Mouse (Mus musculus) CH12.LX (cell line): Measurements from ENCODE around the gene Iqsec2. TPM values are rescaled to one million over a fixed set of nuclear protein-coding genes. Genes with fewer than 3 reads are reported as not detected.

Experiments
- DNase-seq: peaks from one replicate; pipeline ENCODE4 v3.0.0-alpha.2; 2013; ENCODE audit errors: extremely low read depth
- H3K27ac ChIP-seq: 2 replicates; pipeline ENCODE4 v1.5.1; 2012; ENCODE audit warnings: low read depth, mild to moderate bottlenecking, control low read depth, moderate library complexity; ENCODE audit not compliant: insufficient read depth
- H3K27me3 ChIP-seq: replicated peaks from 2 replicates; pipeline ENCODE3; 2012; ENCODE audit warnings: inconsistent platforms
- H3K36me3 ChIP-seq, 2 experiments: replicated peaks in 1 of 2; 2 replicates each; pipeline versions ENCODE3 to v1.6.1; 2012; ENCODE audit warnings: inconsistent platforms in 1 of 2, low read length in 1 of 2, mild to moderate bottlenecking in 1 of 2, mixed read lengths in 1 of 2, moderate library complexity in 1 of 2; ENCODE audit not compliant: control insufficient read depth in 1 of 2, insufficient read depth in 1 of 2
- H3K4me1 ChIP-seq, 2 experiments: 2 replicates each; pipeline ENCODE4 v1.6.1; 2012; ENCODE audit warnings: inconsistent platforms in 1 of 2, moderate library complexity in 1 of 2; ENCODE audit not compliant: insufficient read depth in 2 of 2, control insufficient read depth in 1 of 2
- H3K4me2 ChIP-seq: 2 replicates; pipeline ENCODE4 v1.6.1; 2012; ENCODE audit warnings: low read depth, mild to moderate bottlenecking, control low read depth; ENCODE audit not compliant: poor library complexity, insufficient read depth, severe bottlenecking
- H3K4me3 ChIP-seq, 3 experiments: fragments of 150-350 bp in 1 of 3; sonication (generic) in 1 of 3; replicated peaks in 1 of 3; 2 replicates each; pipeline versions ENCODE3 to v1.5.1; 2011 to 2012; ENCODE audit warnings: low read depth in 2 of 3, low read length in 2 of 3, mild to moderate bottlenecking in 2 of 3, moderate library complexity in 2 of 3, control low read depth in 1 of 3, improper control_type of control experiment in 1 of 3, inconsistent platforms in 1 of 3, mixed read lengths in 1 of 3; ENCODE audit not compliant: poor library complexity in 1 of 3
- H3K79me2 ChIP-seq: replicated peaks from 2 replicates; pipeline ENCODE4 v1.6.1; 2012; ENCODE audit warnings: mild to moderate bottlenecking, moderate library complexity; ENCODE audit not compliant: control insufficient read depth, poor library complexity, insufficient read depth, severe bottlenecking; ENCODE audit errors: extremely low read depth
- H3K9ac ChIP-seq: 2 replicates; pipeline ENCODE4 v1.6.1; 2012; ENCODE audit warnings: low read depth, mild to moderate bottlenecking, control low read depth, moderate library complexity; ENCODE audit not compliant: insufficient read depth
- H3K9me3 ChIP-seq: replicated peaks from 2 replicates; pipeline ENCODE3; 2012; ENCODE audit warnings: low read length, inconsistent platforms, mixed read lengths
- BHLHE40 ChIP-seq: IDR thresholded peaks from 2 replicates; pipeline ENCODE4 v1.6.1; 2011; ENCODE audit warnings: mild to moderate bottlenecking, low read depth, low read length, improper control_type of control experiment
- CHD2 ChIP-seq: IDR thresholded peaks from 2 replicates; pipeline ENCODE4 v1.6.1; 2011; ENCODE audit warnings: low read length, improper control_type of control experiment
- EP300 ChIP-seq: IDR thresholded peaks from 2 replicates; pipeline ENCODE4 v1.6.1; 2011; ENCODE audit warnings: low read length, improper control_type of control experiment
- ETS1 ChIP-seq: conservative IDR thresholded peaks from 2 replicates; pipeline ENCODE4 v1.6.1; 2012; ENCODE audit warnings: low read depth, mild to moderate bottlenecking, inconsistent platforms, low read length, improper control_type of control experiment, moderate library complexity
- HCFC1 ChIP-seq: IDR thresholded peaks from 2 replicates; pipeline ENCODE4 v1.6.1; 2012; ENCODE audit warnings: low read depth, mild to moderate bottlenecking, inconsistent platforms, low read length, improper control_type of control experiment
- IRF4 ChIP-seq: IDR thresholded peaks from 2 replicates; pipeline ENCODE4 v1.6.1; 2014; ENCODE audit warnings: low read depth, mild to moderate bottlenecking, inconsistent platforms, low read length, improper control_type of control experiment
- JUN ChIP-seq: IDR thresholded peaks from 2 replicates; pipeline ENCODE4 v1.6.1; 2011; ENCODE audit warnings: low read depth, mild to moderate bottlenecking, low read length, improper control_type of control experiment, moderate library complexity; ENCODE audit not compliant: insufficient read depth
- JUND ChIP-seq: conservative IDR thresholded peaks from 2 replicates; pipeline ENCODE4 v1.6.1; 2011; ENCODE audit warnings: low read depth, low read length, improper control_type of control experiment
- KAT2A ChIP-seq: IDR thresholded peaks from 2 replicates; pipeline ENCODE4 v1.6.1; 2012; ENCODE audit warnings: low read length, improper control_type of control experiment, inconsistent platforms; ENCODE audit not compliant: insufficient replicate concordance
- MEF2A ChIP-seq: IDR thresholded peaks from 2 replicates; pipeline ENCODE4 v1.6.1; 2014; ENCODE audit warnings: low read depth, mild to moderate bottlenecking, inconsistent platforms, low read length, improper control_type of control experiment, borderline replicate concordance
- MYC ChIP-seq: IDR thresholded peaks from 2 replicates; pipeline ENCODE4 v1.6.1; 2011; ENCODE audit warnings: low read depth, mild to moderate bottlenecking, improper control_type of control experiment, low read length
- POLR2A ChIP-seq: IDR thresholded peaks from 2 replicates; pipeline ENCODE4 v1.6.1; 2011; ENCODE audit warnings: low read depth, mild to moderate bottlenecking, improper control_type of control experiment, low read length
- RCOR1 ChIP-seq: conservative IDR thresholded peaks from 2 replicates; pipeline ENCODE4 v1.6.1; 2012; ENCODE audit warnings: low read depth, mild to moderate bottlenecking, inconsistent platforms, low read length, improper control_type of control experiment
- UBTF ChIP-seq: IDR thresholded peaks from 2 replicates; pipeline ENCODE4 v1.6.1; 2012; ENCODE audit warnings: low read depth, mild to moderate bottlenecking, inconsistent platforms, low read length, improper control_type of control experiment, moderate library complexity
- USF1 ChIP-seq: IDR thresholded peaks from 2 replicates; pipeline ENCODE4 v1.6.1; 2014; ENCODE audit warnings: low read depth, mild to moderate bottlenecking, inconsistent platforms, low read length, improper control_type of control experiment
- ZKSCAN1 ChIP-seq: IDR thresholded peaks from 2 replicates; pipeline ENCODE4 v1.6.1; 2012; ENCODE audit warnings: low read depth, inconsistent platforms, low read length, improper control_type of control experiment, borderline replicate concordance
- ZMIZ1 ChIP-seq: IDR thresholded peaks from 2 replicates; pipeline ENCODE4 v1.6.1; 2012; ENCODE audit warnings: low read depth, mild to moderate bottlenecking, inconsistent platforms, low read length, improper control_type of control experiment
- ZNF384 ChIP-seq: IDR thresholded peaks from 2 replicates; pipeline ENCODE4 v1.6.1; 2012; ENCODE audit warnings: low read depth, low read length, improper control_type of control experiment, inconsistent platforms
- dilution Hi-C: fragments of 300-500 bp; cut with MboI; formaldehyde crosslinking; loops from 2 replicates; pipeline ENCODE4 v1.14.3; 2020; ENCODE audit warnings: low sequenced_read_pairs; ENCODE audit not compliant: extremely low pct_unique_long_range_greater_than_20kb, extremely low pct_ligation_motif_present
- in situ Hi-C: fragments of 300-500 bp; cut with MboI; formaldehyde crosslinking; loops from 3 replicates; pipeline ENCODE4 v1.14.3; 2019; ENCODE audit warnings: low sequenced_read_pairs, low pct_ligation_motif_present, low pct_unique_long_range_greater_than_20kb, mixed read lengths
- polyA plus RNA-seq: library from polyadenylated mRNA; unstranded; fragments of >175 nt; gene quantifications from 2 replicates; pipeline ENCODE4 v1.2.1, GENCODE M21; 2012; ENCODE audit warnings: low read depth; ENCODE audit not compliant: insufficient read length
- total RNA-seq, 2 experiments: library from RNA; depleted of rRNA; stranded (reverse); fragments of 300-350 nt in 1 of 2; fragments of >200 nt in 1 of 2; gene quantifications; 2 replicates each; pipeline ENCODE4 v1.2.3; 2012 to 2014

Gene Iqsec2
- total and polyA plus RNA-seq, 3 experiments: 0.71 to 4.2 (median 1.8) TPM

DNA sequence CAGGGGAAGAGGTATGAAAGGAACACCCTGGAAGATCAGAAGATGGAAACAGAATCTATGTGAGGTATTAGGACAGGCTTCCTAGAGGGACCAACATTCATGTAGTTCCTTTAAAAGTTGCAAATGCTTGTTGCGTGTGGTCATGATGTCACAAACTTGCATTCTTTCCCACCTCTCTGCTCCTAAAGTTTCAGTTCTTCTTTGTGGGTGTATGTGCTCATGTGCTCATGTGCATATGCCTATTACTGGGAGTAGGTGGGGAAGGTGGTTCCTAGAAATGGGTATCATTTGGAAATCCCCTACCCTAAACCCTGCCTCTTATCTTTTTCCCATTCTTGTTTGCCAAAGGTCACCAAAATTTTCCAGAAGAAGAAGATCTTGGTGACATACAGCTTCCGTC lies 74.5 kb downstream of the Iqsec2 start:
- H3K4me3 ChIP-seq: no peak overlapping the region
- no peak overlapping the region for H3K4me2 ChIP-seq
- no peak overlapping the region for H3K9ac ChIP-seq
- no peak overlapping the region for H3K27ac ChIP-seq
- DNase-seq: no peak
- H3K9me3 ChIP-seq: no peaks in the 10 kb centered on the region
- dilution Hi-C loops: no loop called here
- TF ChIP-seq BHLHE40 (peak; percentile 88), HCFC1 (no peak), ETS1 (peak; percentile 80), MYC (no peak), POLR2A (no peak), JUND (no peak), IRF4 (0 out of 2 replicates have a peak, but pooled peaks have one; percentile 53), EP300 (peak; percentile 53; the same call in 1 of the 2 replicates), MEF2A (no peak)
- in situ Hi-C loops: no loop called here
- no peaks in the 10 kb centered on the region for H3K79me2 ChIP-seq
- H3K36me3 ChIP-seq: peaks cover 0 to 29% of the 10 kb centered on the region in 2 experiments
- H3K27me3 ChIP-seq: no peaks in the 10 kb centered on the region
- H3K4me1 ChIP-seq: peaks cover 2 to 17% of the 10 kb centered on the region in 2 experiments; a peak in 2 of 4 replicates

DNA sequence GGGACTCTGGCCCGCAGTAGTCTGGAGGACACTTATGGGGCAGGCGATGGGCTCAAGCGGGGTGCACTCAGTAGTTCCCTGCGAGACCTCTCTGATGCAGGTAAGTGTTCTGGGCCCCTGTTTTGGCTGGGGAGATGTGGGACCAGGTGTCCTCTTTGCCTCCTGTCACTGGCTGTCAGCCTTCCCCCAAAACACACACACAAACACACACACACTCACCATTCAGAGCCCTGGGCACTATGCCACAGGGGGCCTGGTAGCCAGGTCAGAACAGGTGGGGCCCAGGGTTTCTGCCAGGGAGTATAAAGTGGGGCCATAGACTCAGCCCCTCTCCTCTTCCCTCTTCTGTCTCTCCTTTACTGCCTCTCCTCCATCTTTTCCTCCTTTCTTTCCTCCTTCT lies 77.7 kb downstream of the Iqsec2 start:
- no peak for DNase-seq
- H3K9ac ChIP-seq: no peak overlapping the region
- H3K27me3 ChIP-seq: no peaks in the 10 kb centered on the region
- peaks cover 0 to 23% of the 10 kb centered on the region in 2 experiments for H3K36me3 ChIP-seq
- H3K4me1 ChIP-seq: peaks cover 2 to 21% of the 10 kb centered on the region in 2 experiments; a peak in 3 of 4 replicates
- H3K27ac ChIP-seq: no peak overlapping the region
- H3K4me3 ChIP-seq: no peak overlapping the region
- no peaks in the 10 kb centered on the region for H3K9me3 ChIP-seq
- H3K4me2 ChIP-seq: no peak overlapping the region
- H3K79me2 ChIP-seq: no peaks in the 10 kb centered on the region
- TF ChIP-seq ZMIZ1 (no peak), MYC (no peak), JUN (no peak), KAT2A (no peak), RCOR1 (no peak), ZNF384 (no peak), EP300 (no peak), UBTF (no peak)
- in situ Hi-C loops: no loop called here
- dilution Hi-C loops: no loop called here

DNA sequence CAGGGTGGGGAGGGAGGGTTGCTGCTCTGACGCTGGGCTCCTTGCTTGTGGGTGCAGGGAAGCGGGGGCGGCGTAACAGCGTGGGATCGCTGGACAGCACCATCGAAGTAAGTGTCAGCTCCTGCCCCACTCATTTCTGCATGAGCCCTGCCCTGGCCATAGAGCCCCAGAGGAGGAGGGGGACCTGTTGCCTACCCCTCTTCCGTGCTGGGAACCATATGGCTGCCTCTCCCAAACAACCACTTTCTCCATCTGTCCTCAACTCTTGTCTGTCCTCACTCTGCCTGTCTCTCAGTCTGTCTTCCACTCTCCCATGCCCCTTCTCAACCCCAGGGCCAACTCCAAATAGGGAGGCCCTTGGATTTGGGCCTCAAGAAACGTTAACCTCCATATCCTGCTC lies 78.2 kb downstream of the Iqsec2 start:
- H3K79me2 ChIP-seq: no peaks in the 10 kb centered on the region
- H3K9ac ChIP-seq: no peak overlapping the region
- dilution Hi-C loops (no loop called here), in situ Hi-C loops (no loop called here)
- no peak overlapping the region for H3K27ac ChIP-seq
- no peaks in the 10 kb centered on the region for H3K27me3 ChIP-seq
- H3K36me3 ChIP-seq: peaks cover 0 to 23% of the 10 kb centered on the region in 2 experiments
- no peaks in the 10 kb centered on the region for H3K9me3 ChIP-seq
- no peak overlapping the region for H3K4me2 ChIP-seq
- peaks cover 2 to 21% of the 10 kb centered on the region in 2 experiments; a peak in 3 of 4 replicates for H3K4me1 ChIP-seq
- TF ChIP-seq MYC (no peak), USF1 (no peak), CHD2 (no peak), ZKSCAN1 (no peak)
- TF ChIP-seq, all 38 proteins: peak for 0
- H3K4me3 ChIP-seq: no peak overlapping the region
- no peak for DNase-seq
